Mouse (Mus musculus) bone marrow, adult 2 months (tissue): ENCODE data around the gene Uhrf1bp1l. TPM values are rescaled to one million over a fixed set of nuclear protein-coding genes. Genes with fewer than 3 reads are reported as not detected.
A peak's percentile ranks its signal among the peaks of the same experiment; 100 is the strongest.

Source experiments
- H3K27ac ChIP-seq: fragments of 200-500 bp; 2 replicates; pipeline ENCODE4 v1.5.1; 2012; ENCODE audit warnings: low read depth, mild to moderate bottlenecking, control low read depth, inconsistent platforms, low read length; ENCODE audit not compliant: control insufficient read depth, poor library complexity, insufficient read depth
- H3K4me1 ChIP-seq: fragments of 200-500 bp; 2 replicates; pipeline ENCODE4 v1.6.1; 2011; ENCODE audit warnings: low read length; ENCODE audit not compliant: control insufficient read depth, insufficient read depth
- H3K4me3 ChIP-seq: fragments of 200-500 bp; replicated peaks from 2 replicates; pipeline ENCODE3; 2011; ENCODE audit warnings: mild to moderate bottlenecking, low read depth, low read length, control low read depth; ENCODE audit not compliant: control insufficient read depth
- CTCF ChIP-seq: fragments of 200-500 bp; IDR thresholded peaks from 2 replicates; pipeline ENCODE4 v1.5.1; 2011; ENCODE audit warnings: low read length, control low read depth; ENCODE audit not compliant: control insufficient read depth, insufficient read depth
- POLR2A ChIP-seq: fragments of 200-500 bp; IDR thresholded peaks from 2 replicates; pipeline ENCODE4 v1.6.1; 2011; ENCODE audit warnings: low read depth, mild to moderate bottlenecking, control low read depth, low read length, borderline replicate concordance; ENCODE audit not compliant: control insufficient read depth
- WGBS: fragments of 180-500 bp; shearing (Covaris S2); methylation state at CpG from one replicate; pipeline ENCODE4 v1.1.7; 2018; 5-methylcytosine and 5-hydroxymethylcytosine counted together
- polyA plus RNA-seq: library from polyadenylated mRNA; stranded (reverse); fragments of >200 nt; gene quantifications from 2 replicates; pipeline ENCODE4 v1.2.4, GENCODE M21; 2011; ENCODE audit warnings: low replicate concordance; ENCODE audit not compliant: missing spikeins, insufficient read depth, insufficient read length

Gene Uhrf1bp1l
- polyA plus RNA-seq, 1 experiment, result 20.4 TPM

GRCm38 (mm10) chr10:89720252-89720651 is 24.5 kb upstream of the Uhrf1bp1l start:
- TF ChIP-seq POLR2A (no peak), CTCF (no peak)

GRCm38 (mm10) chr10:89720796-89721195 is 24.0 kb upstream of the Uhrf1bp1l start:
- WGBS, result 86% methylated on average over 3 of the region's 3 CpGs
- Histone ChIP-seq H3K27ac (no peak overlapping the region), H3K4me3 (no peak overlapping the region), H3K4me1 (peaks cover 2% of the 10 kb centered on the region; the same call in 1 of the 2 replicates)
- TF ChIP-seq POLR2A, result no peak
- TF ChIP-seq CTCF, result no peak

More at GRCm38 (mm10) chr10:89720252-89720651, 24.5 kb upstream of the Uhrf1bp1l start:
- H3K4me3 ChIP-seq, result no peak overlapping the region
- H3K27ac ChIP-seq, result no peak overlapping the region
- peaks cover 2% of the 10 kb centered on the region; the same call in 1 of the 2 replicates for H3K4me1 ChIP-seq

DNA sequence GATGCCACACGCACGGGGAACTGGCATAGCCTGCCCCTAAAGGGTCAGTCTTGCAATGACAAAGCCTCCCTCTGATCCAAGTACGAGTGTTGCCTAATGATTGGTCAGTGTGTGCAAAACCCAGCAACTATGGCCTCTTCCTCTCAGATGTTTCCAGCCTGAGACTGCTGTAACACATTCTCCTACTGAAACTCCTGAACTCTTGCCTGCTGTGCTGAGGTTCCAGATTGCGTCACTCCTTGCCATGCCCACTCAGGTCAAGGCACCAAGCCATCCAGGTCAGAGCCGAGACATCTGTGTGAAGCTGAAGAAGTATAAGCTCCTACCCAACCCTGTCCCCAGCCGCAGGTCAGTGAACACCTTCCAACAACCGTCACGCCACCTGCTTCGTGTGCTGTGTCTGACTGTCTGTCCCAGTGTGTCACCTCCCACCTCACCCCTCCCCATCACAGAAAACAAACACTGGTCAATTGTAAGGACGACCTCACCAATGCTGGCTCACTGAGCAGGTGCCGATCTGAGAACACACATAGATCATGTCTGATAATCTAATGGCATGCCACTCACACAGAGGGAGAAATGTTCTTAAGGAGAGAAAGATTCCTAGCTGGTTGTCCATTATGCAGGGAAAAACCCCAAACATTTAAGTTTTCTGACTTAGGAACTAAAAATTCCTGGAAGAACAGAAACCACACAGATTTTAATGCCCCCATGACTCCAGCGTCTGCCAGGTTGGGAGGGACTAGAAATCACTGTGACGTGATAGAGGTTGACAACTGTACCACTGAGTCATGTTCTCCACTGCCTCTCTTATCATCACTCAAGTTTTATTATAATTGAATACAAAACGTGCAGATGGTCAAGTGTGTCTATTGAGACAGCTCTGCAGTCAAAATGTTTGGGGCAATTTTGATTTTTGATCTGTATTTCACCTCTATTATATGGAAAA is 22.3 kb upstream of the Uhrf1bp1l start:
- TF ChIP-seq POLR2A (no peak), CTCF (no peak)
- Histone ChIP-seq H3K4me1 (peaks cover 2% of the 10 kb centered on the region; the same call in 1 of the 2 replicates), H3K4me3 (no peak overlapping the region), H3K27ac (no peak overlapping the region)
- WGBS, result 74% methylated on average over 14 of the region's 14 CpGs

DNA sequence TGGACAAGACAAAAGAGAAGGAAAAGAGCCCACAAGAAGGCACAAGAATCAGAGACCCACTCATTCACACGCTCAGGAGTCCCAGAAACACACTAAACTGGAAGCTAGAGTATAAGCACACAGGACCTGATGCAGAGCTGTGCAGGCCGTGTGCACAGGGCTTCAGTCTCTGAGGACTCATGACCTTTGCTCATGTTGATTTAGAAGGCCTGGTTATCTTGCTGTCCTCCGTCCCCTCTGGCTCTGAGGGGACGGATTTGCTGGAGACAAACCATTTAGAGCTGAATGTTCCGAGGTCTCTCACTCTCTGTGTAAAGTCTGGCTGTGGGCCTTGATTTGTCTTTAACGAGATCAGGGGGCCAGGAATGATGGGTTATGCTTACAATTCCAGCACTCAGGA is 14.4 kb upstream of the Uhrf1bp1l start:
- Histone ChIP-seq H3K27ac (no peak overlapping the region), H3K4me1 (no peaks in the 10 kb centered on the region; the same call in 1 of the 2 replicates), H3K4me3 (no peak overlapping the region)
- 86% methylated on average over 6 of the region's 6 CpGs for WGBS
- TF ChIP-seq CTCF, result no peak
- no peak for TF ChIP-seq POLR2A

DNA sequence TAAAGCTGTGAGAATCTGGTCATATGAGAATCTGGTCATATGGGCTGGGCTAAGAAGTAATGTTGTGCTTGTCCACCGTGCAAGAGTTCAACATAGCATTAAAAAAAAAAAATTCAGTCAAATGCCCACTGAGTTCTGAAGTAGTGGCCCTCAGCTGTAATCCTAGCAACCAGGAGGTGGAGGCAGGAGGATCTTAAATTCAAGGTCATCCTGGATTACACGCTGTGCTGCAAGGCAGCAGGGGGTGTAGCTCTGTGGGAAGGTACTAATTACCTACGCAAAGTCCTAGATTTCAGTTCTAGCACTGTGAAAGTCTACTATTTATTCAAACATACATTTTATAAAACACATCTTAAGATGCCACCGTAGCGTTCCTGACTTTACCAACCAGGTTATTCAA is 13.4 kb upstream of the Uhrf1bp1l start:
- H3K4me3 ChIP-seq, result peak overlapping the region; percentile 55
- H3K27ac ChIP-seq, result no peak overlapping the region
- 14% methylated on average over 5 of the region's 5 CpGs for WGBS
- no peaks in the 10 kb centered on the region; the same call in 1 of the 2 replicates for H3K4me1 ChIP-seq
- TF ChIP-seq CTCF (no peak), POLR2A (no peak)

DNA sequence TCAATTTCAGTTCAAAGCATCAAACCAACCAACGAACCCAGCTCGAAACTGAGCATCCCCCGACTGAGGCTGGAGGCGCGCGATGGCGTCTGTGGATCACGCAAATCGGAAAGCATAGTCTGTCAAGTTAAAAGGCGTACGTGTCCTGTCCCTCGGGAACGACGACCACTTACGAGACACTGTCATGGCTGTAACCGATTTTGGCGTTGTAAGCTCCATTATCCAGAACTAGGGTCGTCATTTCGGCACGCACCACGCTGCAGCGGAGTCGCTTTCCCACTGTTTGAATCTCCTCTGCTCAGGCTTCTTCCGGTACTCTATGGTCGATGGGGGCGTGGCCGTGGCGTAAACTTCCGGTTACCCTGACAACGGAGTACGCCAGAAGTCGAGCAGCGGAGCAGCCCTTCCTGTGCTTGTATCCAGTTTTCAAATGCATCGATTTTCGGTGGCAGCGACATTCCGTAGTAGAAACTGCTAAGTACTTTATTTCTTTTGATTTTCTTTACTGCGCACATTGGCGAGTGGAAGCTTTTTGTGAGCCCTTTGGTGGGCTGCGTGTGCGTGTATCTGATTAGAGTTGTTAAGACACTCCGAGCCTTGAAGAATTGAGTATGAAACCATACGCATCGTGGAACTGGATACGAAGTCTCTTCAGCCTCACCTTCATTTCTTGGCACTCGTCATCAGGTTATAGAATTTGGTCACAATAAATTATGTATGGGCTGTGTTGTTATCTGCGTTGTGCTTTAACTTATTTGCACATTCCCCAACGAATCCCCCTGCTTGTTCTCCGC is 12.6 kb upstream of the Uhrf1bp1l start, which contains the start of gene Actr6:
Actr6 (minus strand) TSS at position 295 of the 794 bp plus-strand sequence.
- Histone ChIP-seq H3K27ac (peak within 1 kb of the TSS; percentile 54), H3K4me1 (no peaks in the 10 kb centered on the region; the same call in 1 of the 2 replicates), H3K4me3 (peak within 1 kb of the TSS; percentile 99)
- under 1% methylated on average over 49 of the region's 49 CpGs for WGBS
- TF ChIP-seq CTCF (no peak), POLR2A (peak; percentile 38; the same call in 1 of the 2 replicates)

DNA sequence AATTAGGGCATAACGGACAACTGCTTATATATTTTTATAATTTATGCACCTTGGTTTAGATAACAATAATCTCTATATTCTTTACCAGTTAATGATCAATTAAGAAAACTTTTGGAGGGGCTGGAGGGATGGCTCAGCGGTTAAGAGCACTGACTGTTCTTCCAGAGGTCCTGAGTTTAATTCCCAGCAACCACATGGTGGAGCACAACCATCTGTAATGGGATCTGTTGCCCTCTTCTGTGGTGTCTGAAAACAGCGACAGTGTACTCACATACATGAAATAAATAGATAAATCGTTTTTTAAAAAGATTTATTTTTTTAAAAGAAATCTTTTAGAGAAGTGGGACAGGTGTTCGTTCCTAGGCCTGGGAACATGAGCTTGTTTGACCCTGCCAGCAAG is 7.7 kb upstream of the Uhrf1bp1l start:
- TF ChIP-seq CTCF, result no peak
- no peak for TF ChIP-seq POLR2A
- peaks cover 2% of the 10 kb centered on the region; the same call in 1 of the 2 replicates for H3K4me1 ChIP-seq

GRCm38 (mm10) chr10:89737887-89738286 is 6.9 kb upstream of the Uhrf1bp1l start:
- WGBS, result 37% methylated on average over 3 of the region's 3 CpGs
- Histone ChIP-seq H3K4me3 (no peak overlapping the region), H3K4me1 (peaks cover 3% of the 10 kb centered on the region; the same call in 1 of the 2 replicates), H3K27ac (no peak overlapping the region)
- TF ChIP-seq POLR2A (no peak), CTCF (no peak)

More for the DNA sequence above, 7.7 kb upstream of the Uhrf1bp1l start:
- Histone ChIP-seq H3K27ac (no peak overlapping the region), H3K4me3 (no peak overlapping the region)
- 61% methylated on average over 5 of the region's 5 CpGs for WGBS
